Mouse (Mus musculus): Measurements from ENCODE around the gene Hoxa9. TPM values are rescaled to one million over a fixed set of nuclear protein-coding genes. Genes with fewer than 3 reads are reported as not detected.

Hoxa9 gene
- polyA plus RNA-seq, 1 experiment from 2014 or later: 0.11 TPM

- Histone ChIP-seq H3K4me2 (ENCODE audit: low read length) (0 out of 2 replicates have a peak overlapping the region, but pooled peaks have one; percentile 0), H3K4me1 (ENCODE audit: control insufficient read depth in 2 of 2, insufficient read depth in 2 of 2, low read length in 2 of 2) (peaks cover 0 to 3% of the 10 kb centered on the region in 2 experiments; a peak in 2 of 4 replicates), H3K27me3 (ENCODE audit: control insufficient read depth, insufficient read depth, low read length) (peaks cover 98% of the 10 kb centered on the region), H3K9ac (ENCODE audit: low read length) (peak overlapping the region; percentile 31), H3K4me3 (ENCODE audit: control insufficient read depth in 1 of 2, insufficient read depth in 1 of 2, low read depth in 1 of 2, low read length in 2 of 2) (peak overlapping the region; percentile 32 to 36), H3K9me3 (ENCODE audit: control insufficient read depth, low read length) (no peaks in the 10 kb centered on the region), H3K36me3 (ENCODE audit: control insufficient read depth, insufficient read depth, low read length) (no peaks in the 10 kb centered on the region), H3K27ac (replicated peaks in 1 of 2; ENCODE audit: control insufficient read depth in 1 of 2, insufficient read depth in 1 of 2, low read depth in 2 of 2, low read length in 2 of 2) (peak overlapping the region; percentile 45 to 55; a peak in 3 of 4 replicates)
- no peak for ATAC-seq (ENCODE audit: insufficient number of reproducible peaks, insufficient read depth, low FRiP score, low read depth)
- 1% methylated on average over 38 of the region's 41 CpGs for WGBS
Observed at GRCm38 (mm10) chr6:52174968-52175751, 55.7 kb downstream of the Hoxa9 start.

DNA sequence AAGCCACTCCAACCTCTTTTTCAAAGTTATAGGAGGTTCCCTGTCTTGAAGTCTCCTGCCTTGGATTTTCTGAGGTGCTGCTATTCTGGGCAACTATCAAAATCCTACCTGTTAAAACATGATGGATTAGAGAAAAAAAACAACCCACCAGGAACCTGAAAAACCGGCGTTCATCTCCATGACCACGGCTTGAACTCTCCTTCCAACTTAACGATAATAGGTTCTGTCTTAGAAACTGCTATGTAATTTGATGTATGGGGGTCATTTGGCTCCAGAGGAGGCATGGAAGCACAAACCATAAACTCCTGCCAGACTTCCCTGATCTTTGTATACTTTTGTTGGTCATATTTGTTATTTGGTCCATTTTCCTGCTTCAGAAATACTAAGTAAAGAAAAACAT lies 57.2 kb downstream of the Hoxa9 start:
- 9% methylated on average over 4 of the region's 4 CpGs for WGBS
- no peak overlapping the region for H3K9ac ChIP-seq (ENCODE audit: low read length)
- H3K4me3 ChIP-seq (ENCODE audit: control insufficient read depth in 1 of 2, insufficient read depth in 1 of 2, low read depth in 1 of 2, low read length in 2 of 2): no peak overlapping the region
- H3K36me3 ChIP-seq (ENCODE audit: control insufficient read depth, insufficient read depth, low read length): no peaks in the 10 kb centered on the region
- no peaks in the 10 kb centered on the region for H3K9me3 ChIP-seq (ENCODE audit: control insufficient read depth, low read length)
- ATAC-seq (ENCODE audit: insufficient number of reproducible peaks, insufficient read depth, low FRiP score, low read depth): no peak
- H3K4me1 ChIP-seq (ENCODE audit: control insufficient read depth in 2 of 2, insufficient read depth in 2 of 2, low read length in 2 of 2): peaks cover 0 to 3% of the 10 kb centered on the region in 2 experiments; a peak in 2 of 4 replicates
- peaks cover 96% of the 10 kb centered on the region for H3K27me3 ChIP-seq (ENCODE audit: control insufficient read depth, insufficient read depth, low read length)
- peak overlapping the region; percentile 8; the same call in 1 of the 2 replicates for H3K4me2 ChIP-seq (ENCODE audit: low read length)
- no peak overlapping the region for H3K27ac ChIP-seq (replicated peaks in 1 of 2; ENCODE audit: control insufficient read depth in 1 of 2, insufficient read depth in 1 of 2, low read depth in 2 of 2, low read length in 2 of 2)

MicroRNAs within 50 kb of the gene (microRNA counts, 519-probe panel; counts per million panel counts)
- 322 counts per million, percentile 70 among the panel's probes with 10 or more counts for microRNA mmu-miR-196b

Small RNA genes within 50 kb of the gene (microRNA-seq; reads per million reads assigned to microRNA genes)
- gene Mir196b: 134 reads per million, percentile 55 among the genes with 10 or more reads in this experiment

Other genes with a start within 250 kb of the Hoxa9 start
- 15.2 and 16.0 TPM in 2 replicates for gene Skap2, start 218.5 kb downstream of the Hoxa9 start, polyA plus RNA-seq (2014; fragmentation: Nextera tagmentation; extraction: Ambion mirVana)
- gene Hoxa1, start 72.8 kb downstream of the Hoxa9 start, polyA plus RNA-seq (2014; fragmentation: Nextera tagmentation; extraction: Ambion mirVana): 0.75 and 0.82 TPM in 2 replicates
- 0.51 and 0.66 TPM in 2 replicates for gene Hoxa2, start 66.3 kb downstream of the Hoxa9 start, polyA plus RNA-seq (2014; fragmentation: Nextera tagmentation; extraction: Ambion mirVana)
- not detected in 2 replicates for gene 5730596B20Rik, start 53.6 kb downstream of the Hoxa9 start, polyA plus RNA-seq (2014; fragmentation: Nextera tagmentation; extraction: Ambion mirVana)
- 0.32 and 0.36 TPM in 2 replicates for gene Hoxa4, start 39.3 kb downstream of the Hoxa9 start, polyA plus RNA-seq (2014; fragmentation: Nextera tagmentation; extraction: Ambion mirVana)
- 0.31 and 1.3 TPM in 2 replicates for gene Hoxa5, start 26.5 kb downstream of the Hoxa9 start, polyA plus RNA-seq (2014; fragmentation: Nextera tagmentation; extraction: Ambion mirVana)
- gene Hoxa6, start 22.4 kb downstream of the Hoxa9 start, polyA plus RNA-seq (2014; fragmentation: Nextera tagmentation; extraction: Ambion mirVana): not detected in 2 replicates
- gene Hoxa3, start 17.8 kb downstream of the Hoxa9 start, polyA plus RNA-seq (2014; fragmentation: Nextera tagmentation; extraction: Ambion mirVana): 0.35 and 0.86 TPM in 2 replicates
- gene Gm28308, start 17.8 kb downstream of the Hoxa9 start, polyA plus RNA-seq (2014; fragmentation: Nextera tagmentation; extraction: Ambion mirVana): not detected in 2 replicates
- 0.12 and 0.28 TPM in 2 replicates for gene Hoxa7, start 9.2 kb downstream of the Hoxa9 start, polyA plus RNA-seq (2014; fragmentation: Nextera tagmentation; extraction: Ambion mirVana)
- 0.11 and 0.12 TPM in 2 replicates for gene Hoxa10, start 9.8 kb upstream of the Hoxa9 start, polyA plus RNA-seq (2014; fragmentation: Nextera tagmentation; extraction: Ambion mirVana)
- gene Hoxa11, start 14.7 kb upstream of the Hoxa9 start, polyA plus RNA-seq (2014; fragmentation: Nextera tagmentation; extraction: Ambion mirVana): not detected in 2 replicates
- gene Hoxa13, start 29.8 kb upstream of the Hoxa9 start, polyA plus RNA-seq (2014; fragmentation: Nextera tagmentation; extraction: Ambion mirVana): not detected in 2 replicates
- not detected in 2 replicates for gene Evx1, start 82.4 kb upstream of the Hoxa9 start, polyA plus RNA-seq (2014; fragmentation: Nextera tagmentation; extraction: Ambion mirVana)

Measured in heart, embryonic 14.5 days (tissue).